Mouse (Mus musculus) cerebellum, postnatal 36 days (tissue): ENCODE results near the gene Vcan.
"Not testable (repeated sequence)": the region's sequence is repeated elsewhere in the genome, so short reads cannot be mapped to it uniquely, and the experiment has no call there.

Experiments
- DNase-seq, 2 experiments: peaks; one replicate each; pipeline ENCODE4 v3.0.0; 2021 to 2022; ENCODE audit warnings: mixed read lengths in 2 of 2

Vcan gene

DNA sequence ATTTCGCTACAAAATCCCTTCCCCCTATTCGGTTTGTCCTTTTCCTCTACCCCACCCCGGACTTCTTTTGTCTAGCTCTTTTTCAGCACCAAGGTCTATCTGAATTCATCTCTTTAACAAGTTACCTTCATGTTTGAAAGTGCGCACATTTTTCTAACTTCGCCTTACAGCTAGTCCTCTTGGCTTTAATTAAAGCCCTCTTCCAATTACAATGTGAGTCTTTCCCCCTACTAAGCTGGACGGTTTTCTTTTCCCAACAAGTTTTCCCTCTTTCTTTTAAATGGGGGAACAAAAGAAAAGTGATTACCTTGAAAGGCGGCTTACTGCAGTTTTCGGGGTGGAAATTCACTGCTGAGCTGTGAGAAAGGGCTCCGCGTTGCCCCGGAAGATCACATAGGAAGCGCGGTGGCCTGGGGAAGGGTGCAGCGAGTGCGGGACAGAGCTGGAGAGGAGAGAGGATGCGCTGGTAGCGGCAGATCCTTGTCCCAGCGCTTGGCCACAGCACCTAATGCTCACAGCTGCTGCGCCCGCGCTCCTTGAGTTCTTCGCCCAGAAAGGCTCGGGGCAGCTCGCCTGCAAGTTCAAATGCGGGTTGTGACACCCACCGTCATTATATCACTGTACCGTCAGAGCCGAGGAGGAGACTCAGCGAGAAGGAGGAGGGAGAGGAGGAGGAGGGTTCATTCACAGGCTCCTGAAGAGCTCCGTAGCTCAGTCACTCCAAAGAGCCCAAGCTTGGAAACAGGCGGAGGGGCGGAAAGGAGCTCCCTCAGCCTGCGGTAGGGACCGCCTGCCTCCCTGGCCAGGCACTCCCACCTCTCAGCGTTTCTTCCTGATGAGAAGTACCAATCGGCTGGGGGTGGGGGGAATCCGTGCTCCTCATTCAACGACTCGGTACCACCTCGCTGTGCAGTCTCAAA is at the start of gene Vcan:
TSS of gene Vcan (minus strand) at position 744 of the 920 bp plus-strand sequence.
- peak in 1 of 2 experiments; percentile 14 for DNase-seq

GRCm38 (mm10) chr13:89791475-89791874 is 49.2 kb upstream of the Vcan start:
- DNase-seq, result no peak

- DNase-seq, result no peak
Measured at GRCm38 (mm10) chr13:89782886-89783285, 40.6 kb upstream of the Vcan start.

DNA sequence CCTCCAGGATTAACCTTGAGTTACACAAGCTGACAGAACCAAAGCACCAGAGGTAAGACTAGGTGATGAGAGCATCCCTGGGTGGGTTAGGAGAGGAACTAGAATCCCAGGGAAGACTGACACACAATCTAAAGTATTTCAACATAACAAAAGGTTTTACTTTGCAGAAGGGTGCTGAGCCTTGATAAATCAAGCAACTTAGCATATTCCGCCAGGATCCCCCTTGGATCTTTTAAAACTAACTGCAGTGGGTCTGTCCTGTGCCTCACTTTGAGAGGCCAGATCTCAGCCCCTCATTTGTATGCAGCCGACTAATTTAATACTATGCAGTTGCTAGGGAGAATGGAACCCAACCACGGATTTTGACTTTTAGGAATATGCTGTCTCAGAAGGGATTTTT is 38.0 kb upstream of the Vcan start:
- no peak for DNase-seq

GRCm38 (mm10) chr13:89779208-89779911 is 37.1 kb upstream of the Vcan start:
- peak; percentile 26 to 62 for DNase-seq

DNA sequence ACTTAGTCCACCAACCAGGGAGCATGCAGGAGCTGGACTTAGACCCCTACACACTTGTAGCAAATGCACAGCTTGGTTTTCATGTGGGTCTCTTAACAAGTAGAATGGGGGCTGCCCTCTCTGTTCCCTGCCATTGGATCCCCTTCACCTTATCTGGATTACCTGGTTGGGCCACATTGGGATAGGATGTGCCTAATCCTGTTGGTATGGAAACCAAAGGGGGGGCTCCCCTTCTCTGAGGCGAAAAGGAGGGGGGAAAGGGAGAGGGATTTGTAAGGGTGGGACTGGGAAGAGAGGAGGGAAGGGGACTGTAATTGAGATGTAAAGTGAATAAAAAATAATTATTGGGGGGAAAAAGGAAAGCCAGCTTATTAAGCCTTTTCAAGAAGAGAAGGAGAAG is 35.5 kb upstream of the Vcan start:
- no peak for DNase-seq

- DNase-seq, result no peak
Measured at GRCm38 (mm10) chr13:89777146-89777545, 34.8 kb upstream of the Vcan start.

DNA sequence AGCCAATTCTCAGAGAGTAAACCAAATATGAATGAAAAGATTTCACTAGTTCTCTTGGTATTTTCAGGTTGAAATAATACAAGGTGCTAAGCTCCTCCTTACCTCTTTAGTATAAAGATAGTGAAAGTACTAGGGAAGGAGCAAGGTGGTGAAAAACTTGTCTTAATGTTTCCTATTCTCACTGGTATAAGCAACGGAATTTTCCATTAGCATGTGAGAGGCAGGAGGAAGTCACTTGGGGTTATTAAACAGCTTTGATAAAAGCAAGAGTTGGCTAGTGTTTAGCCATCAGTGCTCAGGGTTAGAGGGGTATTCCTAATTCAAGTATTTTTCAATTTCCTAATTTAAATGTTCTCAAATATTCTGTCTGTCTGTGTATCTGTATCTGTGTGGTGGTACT is 24.2 kb upstream of the Vcan start:
- no peak for DNase-seq

DNA sequence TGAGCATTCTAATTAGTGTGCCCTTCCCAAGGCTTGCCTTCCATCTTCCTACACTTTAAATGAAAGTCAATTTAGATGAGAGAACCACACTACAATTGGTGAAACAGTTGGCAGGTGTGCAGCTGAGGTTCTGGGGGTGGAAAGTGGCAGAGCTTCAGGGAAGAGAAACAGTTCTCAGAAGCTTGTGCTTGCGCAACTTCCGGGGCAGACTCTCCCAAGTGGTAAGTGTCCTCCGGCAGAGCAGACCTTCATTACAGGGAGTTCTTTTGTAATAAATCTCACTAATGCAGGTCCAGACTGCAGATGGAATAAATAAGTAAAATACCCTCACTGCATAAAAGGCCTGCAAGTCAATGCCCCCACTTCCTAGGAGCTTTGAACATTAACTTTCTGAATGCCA is 23.7 kb upstream of the Vcan start:
- DNase-seq, result no peak

DNA sequence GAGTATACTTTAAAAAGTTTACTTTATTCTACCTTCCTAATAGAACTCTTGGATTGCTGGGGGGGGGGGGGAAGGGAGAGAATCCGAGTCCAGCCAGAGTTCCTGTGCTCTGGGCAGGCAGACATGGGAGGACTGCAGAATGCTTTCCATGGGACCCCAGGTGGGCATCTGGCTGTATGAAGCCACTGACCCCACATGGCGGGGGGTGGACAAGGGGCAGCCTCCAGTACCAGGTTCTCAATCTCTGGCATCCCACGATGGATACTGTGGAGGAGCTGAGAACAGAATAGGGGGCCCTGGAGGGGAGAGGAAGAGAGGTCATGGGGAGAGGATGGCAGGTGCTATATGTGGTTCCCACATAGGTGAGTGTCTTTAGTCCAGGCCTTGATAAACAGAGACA is 20.0 kb upstream of the Vcan start:
- no peak for DNase-seq

DNA sequence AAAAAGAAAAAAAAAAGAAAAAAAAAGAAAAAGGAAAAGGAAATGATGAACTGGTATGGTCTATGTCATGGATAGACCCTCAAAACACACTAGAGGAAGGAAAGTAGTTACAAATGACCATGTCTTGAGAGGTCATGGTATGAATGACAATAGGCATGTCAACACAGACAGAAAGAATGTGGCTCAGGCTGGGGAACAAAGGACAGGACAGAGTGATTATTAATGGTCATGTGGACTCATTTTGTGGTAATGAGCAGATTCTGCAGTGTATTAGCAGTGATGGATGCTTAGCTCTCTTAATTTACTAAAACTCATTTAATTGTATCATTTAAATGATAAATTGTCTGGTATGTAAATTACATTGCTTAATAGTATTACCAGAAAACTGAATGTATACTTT is 14.0 kb upstream of the Vcan start:
- no peak for DNase-seq

DNA sequence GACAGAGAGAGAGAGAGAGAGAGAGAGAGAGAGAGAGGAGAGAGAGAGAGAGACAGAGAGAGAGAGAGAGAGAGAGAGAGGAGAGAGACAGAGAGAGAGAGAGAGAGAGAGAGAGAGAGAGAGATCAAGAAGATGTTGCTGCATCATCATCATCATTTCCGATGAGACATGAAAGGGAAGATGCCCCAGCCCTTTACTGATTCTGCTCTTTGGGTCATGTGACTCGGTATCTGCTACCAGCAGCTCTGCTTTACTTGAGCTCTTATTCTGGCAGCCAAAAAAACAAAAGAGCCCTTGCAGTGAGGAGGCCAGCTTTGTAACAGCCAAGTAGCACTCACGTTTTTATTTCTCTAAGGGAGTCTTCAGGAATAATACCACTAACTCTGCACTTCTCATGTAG is 8.3 kb upstream of the Vcan start:
- DNase-seq, result not testable (repeated sequence)

DNA sequence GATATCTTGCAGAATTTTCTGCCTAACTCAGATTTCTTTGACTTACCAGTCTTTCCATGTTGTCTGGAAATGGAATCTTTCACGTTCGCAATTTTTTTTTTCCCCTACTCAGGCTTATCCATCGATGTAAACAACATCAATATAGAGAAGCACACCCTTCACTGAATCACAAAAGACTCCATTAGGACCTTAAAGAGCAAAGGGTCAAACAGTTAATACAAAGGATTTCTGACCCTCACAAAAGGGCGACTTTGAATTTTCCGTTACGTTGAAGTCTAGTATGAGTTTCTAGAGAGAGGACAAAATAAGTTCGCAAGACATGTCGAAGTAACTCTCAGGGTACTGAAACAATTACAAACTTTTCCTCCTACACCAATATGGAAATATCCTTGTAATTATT is 892 bp upstream of the Vcan start:
- no peak for DNase-seq

DNA sequence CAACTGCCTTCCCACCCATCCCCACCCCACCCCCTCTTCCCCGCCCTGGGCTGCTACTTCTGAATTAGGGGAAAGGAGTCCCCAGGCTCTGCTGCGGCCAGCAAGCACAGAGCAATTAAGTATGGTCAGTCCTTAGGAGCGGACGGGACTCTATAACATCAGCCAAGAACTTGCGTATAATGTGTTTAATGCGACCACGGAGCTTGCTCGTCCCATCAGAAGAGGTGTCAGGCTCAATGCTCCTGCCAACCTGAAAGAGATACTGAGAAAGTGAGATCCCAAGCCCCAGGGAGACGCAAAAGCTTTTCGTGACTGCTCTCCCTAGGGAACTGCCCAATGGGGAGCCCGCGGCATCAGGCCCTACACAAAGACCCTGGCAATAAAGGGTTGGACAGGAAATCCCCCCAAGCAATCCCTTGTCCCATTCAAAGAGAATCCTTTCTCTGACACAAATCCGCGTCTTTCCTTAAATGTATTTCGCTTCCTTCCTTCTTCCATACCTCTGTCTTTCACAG is 434 bp upstream of the Vcan start:
- DNase-seq, result no peak

DNA sequence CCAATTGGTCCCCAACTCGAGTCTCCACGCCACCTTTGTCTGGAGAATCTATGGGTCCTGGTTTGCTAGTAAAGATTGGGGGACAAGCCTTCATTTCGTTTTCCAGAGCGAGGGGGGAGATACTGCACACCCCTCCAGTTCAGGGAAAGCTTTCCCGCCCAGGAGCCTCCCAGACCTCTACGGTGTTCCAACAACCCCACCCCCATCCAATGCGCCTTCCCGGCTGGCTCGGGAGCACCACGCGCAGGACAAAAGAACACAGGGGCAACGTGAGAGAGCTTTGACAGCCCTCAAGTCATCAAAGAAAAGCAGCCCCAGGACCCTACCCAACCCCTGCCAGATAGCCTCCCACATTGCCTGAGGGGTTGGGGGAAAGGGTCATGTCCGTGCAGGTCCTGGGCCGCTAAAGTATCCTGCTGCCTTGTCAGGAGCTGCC is 1.2 kb downstream of the Vcan start:
- DNase-seq, result no peak

GRCm38 (mm10) chr13:89740243-89741115 is 1.8 kb downstream of the Vcan start:
- peak; percentile 33 to 38 for DNase-seq

DNA sequence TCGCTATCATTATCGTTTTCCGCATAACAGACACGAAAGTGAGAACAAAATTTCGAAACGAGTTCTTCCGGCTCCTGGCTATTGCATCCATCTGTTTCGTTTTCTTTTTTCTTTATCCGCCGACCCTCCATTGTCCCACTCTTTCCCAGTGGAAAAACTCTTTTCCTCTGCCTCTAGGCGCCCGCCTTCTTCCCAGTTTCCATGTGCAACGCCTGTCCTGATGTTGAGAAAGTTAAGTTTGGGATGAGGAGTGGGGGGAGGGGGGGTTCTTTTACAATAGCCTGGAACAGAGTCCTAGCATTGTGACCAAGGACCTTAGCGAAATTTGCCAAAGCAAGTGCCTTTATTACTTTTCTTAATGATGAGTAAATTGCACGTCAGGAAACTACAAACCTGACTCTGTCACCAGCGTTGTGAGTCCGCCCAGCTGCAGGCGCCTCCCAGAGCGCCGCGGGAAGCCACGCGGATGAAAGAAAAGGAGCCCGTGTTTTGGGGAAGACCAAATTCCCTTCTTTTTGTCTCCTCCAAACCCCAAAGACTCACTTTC is 2.5 kb downstream of the Vcan start:
- no peak for DNase-seq

DNA sequence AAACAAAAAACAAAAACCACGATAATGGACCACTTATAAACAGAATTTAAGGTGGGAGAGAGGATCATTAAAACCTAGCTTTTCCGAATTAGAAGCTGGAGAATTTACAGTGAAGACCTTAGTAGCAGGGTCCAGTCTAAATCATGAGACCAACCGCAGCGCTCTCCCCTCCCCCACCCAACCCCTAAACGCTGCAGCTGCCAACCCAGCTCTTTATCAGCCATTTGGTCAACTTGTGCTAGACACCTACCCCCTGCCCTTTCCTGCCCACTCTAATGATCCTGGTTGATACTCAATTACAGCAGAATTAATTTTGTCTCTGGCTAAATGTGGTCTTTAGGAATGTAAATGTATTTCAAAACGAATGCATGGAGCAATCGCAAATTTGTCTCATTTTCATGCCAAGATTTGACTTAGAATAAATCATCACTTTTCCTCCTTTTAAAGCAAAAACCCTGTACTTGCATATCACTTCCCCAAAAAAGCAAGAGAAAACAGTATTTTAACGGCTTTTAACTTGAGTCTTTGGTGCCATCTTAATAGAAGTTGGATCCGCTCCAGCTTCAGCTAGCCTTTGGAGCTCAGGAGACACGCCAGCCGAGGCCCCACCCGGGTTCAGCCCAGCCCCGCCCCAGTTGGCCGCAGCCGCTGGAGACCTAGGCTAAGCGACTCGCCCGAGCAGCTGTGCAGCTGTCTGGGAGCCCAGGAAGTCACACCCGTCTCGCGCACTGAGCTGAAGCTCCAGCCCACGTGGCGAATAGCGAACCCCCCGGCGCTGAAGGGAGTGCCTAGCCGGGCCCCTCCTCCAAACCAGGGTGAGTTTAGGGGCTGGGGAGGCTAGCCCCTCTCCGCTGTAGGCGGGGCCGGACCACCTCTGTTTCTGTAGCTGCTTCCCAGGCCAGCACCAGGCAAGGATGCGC is 3.3 kb downstream of the Vcan start:
- DNase-seq, result peak; percentile 27 to 38

DNA sequence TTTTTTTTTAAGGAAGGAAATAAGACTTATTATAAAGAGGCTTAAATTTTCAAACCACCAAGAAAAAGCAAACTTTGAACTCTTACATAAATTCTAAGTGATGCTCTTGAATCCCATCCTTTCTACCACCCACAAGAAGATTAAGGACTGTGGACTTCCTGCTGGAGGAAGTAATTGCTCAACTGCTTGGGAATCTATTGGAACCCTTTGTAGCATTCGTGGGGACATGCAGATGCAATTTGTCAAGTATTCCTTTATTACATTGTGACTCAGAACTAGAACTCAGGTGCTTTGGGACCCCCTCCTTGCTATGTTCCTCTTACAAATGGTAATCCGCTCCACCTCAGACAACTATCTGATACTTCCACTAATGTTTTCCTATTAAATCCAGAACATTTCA is 4.0 kb downstream of the Vcan start:
- no peak for DNase-seq

GRCm38 (mm10) chr13:89735111-89735510 is 7.2 kb downstream of the Vcan start:
- DNase-seq, result no peak

- DNase-seq, result no peak
Measured at GRCm38 (mm10) chr13:89726492-89726891, 15.8 kb downstream of the Vcan start.
